Mouse (Mus musculus) cortical plate, adult 2 months (tissue): ENCODE measurements at regions not wholly inside any gene's neighbourhood (a gene's known extent, or its start where the extent isn't known, plus 50 kb on each side); places are given as distances from the start of the nearest gene placed in this dataset.

Experiments
- H3K27ac ChIP-seq: fragments of 200-500 bp; 2 replicates; pipeline ENCODE4 v1.5.1; 2012; ENCODE audit warnings: low read length, control low read depth, inconsistent platforms; ENCODE audit not compliant: insufficient read depth
- H3K4me1 ChIP-seq: fragments of 200-500 bp; 2 replicates; pipeline ENCODE4 v1.6.1; 2011; ENCODE audit warnings: low read length; ENCODE audit not compliant: control insufficient read depth, insufficient read depth
- H3K4me3 ChIP-seq: fragments of 200-500 bp; 2 replicates; pipeline ENCODE4 v1.5.1; 2011; ENCODE audit warnings: mild to moderate bottlenecking, low read length, control low read depth; ENCODE audit not compliant: insufficient read depth
- CTCF ChIP-seq: fragments of 200-500 bp; IDR thresholded peaks from 2 replicates; pipeline ENCODE4 v1.5.1; 2011; ENCODE audit warnings: mild to moderate bottlenecking, control low read depth, low read length; ENCODE audit not compliant: insufficient read depth; ENCODE audit errors: extremely low read depth
- POLR2A ChIP-seq: fragments of 200-500 bp; IDR thresholded peaks from 2 replicates; pipeline ENCODE4 v1.6.1; 2011; ENCODE audit warnings: mild to moderate bottlenecking, low read length, control low read depth; ENCODE audit not compliant: insufficient read depth; ENCODE audit errors: extremely low read depth

DNA sequence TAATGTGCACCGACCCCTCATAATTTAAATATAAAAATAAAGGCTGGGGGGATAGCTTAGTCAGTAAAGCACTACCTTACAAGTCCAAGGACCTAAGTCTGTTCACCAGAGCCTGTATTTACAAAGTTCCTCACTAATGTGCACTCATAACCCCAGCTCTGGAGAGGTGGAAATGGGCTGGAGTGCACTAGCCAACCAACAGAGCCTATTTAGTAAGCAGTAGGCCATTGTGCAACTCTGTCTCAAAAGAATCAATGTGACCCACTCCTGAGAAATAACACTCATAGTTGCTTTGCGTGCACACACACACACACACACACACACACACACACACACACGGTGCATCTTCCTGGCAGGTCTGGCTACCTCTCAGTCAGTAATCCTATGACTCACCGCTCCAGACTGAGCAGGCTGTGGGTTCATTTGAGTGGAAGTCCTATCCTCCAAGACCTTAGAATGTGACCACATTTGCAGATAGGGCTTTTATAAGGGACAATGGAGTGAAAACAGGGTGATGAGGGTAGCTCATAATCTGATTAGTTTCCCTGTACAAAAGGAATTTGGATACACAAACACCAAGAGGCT is 256.9 kb downstream of the Bcor start:
- no peak overlapping the region for H3K27ac ChIP-seq
- no peaks in the 10 kb centered on the region for H3K4me1 ChIP-seq
- H3K4me3 ChIP-seq = no peak overlapping the region
- TF ChIP-seq POLR2A = no peak
- no peak for TF ChIP-seq CTCF

DNA sequence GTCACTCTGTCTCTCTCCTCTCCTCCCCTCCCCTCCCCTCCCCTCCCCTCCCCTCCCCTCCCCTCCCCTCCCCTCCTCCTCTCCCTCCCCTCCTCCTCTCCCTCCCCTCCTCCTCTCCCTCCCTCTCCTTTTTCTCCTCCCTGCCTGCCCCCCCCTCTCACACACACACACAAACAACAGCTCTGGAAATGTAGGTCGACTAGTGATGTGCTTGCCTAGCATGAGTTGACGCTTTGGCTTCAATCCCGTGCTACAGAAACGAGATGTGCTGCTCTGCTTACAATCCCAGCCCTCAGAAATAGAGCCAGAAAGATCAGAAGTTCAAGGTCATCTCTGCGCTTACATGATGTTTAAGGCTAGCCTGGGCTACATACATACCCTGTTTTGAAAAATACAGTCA is 254.9 kb downstream of the Bcor start:
- Histone ChIP-seq H3K27ac (no peak overlapping the region), H3K4me1 (no peaks in the 10 kb centered on the region), H3K4me3 (no peak overlapping the region)
- TF ChIP-seq CTCF (no peak), POLR2A (no peak)

DNA sequence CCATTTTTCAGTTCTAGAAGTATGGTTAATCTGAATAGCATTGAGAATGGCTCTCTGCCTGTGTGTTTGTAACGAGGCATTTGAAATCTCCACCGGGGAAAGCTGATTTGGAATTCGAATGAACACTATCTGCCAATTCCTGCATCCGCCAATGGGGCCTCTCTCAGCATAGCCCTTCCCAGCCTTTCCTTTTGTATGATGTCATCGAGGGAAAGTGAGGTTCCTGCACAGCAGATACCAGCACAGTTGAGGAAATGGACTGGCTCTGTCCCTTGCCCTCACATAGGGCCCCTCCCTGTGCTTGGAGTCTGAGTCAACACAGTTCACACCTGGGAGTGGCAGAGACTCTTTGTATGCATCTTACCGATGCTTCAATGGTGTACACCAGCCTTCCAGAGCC is 253.0 kb downstream of the Bcor start:
- TF ChIP-seq CTCF (no peak), POLR2A (no peak)
- Histone ChIP-seq H3K4me3 (no peak overlapping the region), H3K4me1 (no peaks in the 10 kb centered on the region), H3K27ac (no peak overlapping the region)

DNA sequence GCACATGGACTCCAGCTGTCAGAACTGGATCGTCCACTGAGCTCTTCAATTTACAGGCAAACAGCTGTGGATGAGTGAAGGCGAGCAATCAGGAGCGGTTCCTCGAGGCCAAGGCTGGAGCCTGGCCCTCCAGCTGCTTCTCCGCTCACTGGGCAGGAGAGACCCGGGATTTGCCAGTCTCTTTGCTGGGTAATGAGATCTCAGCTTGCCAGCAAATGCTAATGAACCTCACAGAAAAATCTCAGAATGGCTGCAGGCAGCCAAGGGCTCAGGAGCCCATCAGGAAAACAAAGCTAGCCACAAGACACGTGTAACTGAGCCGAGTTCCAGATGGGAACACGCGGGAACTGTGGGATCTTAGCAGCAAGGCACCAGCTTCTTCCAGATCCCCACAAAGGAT is 244.2 kb downstream of the Bcor start:
- TF ChIP-seq POLR2A = no peak
- TF ChIP-seq CTCF = no peak
- Histone ChIP-seq H3K27ac (no peak overlapping the region), H3K4me1 (no peaks in the 10 kb centered on the region; the same call in 1 of the 2 replicates), H3K4me3 (no peak overlapping the region)

DNA sequence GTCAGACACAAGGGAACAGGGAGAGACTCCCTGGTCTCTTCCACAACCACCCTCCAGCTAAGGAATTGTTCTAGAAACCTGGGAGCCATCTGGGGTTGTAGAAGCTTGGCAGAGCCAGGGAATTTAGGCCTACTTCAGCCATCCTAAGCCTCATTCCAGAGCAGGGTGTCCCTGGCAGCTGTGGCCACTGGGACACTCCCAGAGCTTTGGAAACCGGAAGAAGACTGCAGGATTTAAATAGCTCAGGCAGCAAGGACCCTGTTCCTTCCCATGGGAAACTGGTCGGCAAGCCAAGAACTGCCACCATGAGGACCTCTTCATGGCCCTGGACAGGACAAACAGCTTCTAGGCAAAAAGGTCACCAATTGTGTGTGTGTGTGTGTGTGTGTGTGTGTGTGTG is 239.9 kb downstream of the Bcor start:
- Histone ChIP-seq H3K4me3 (no peak overlapping the region), H3K4me1 (no peaks in the 10 kb centered on the region; the same call in 1 of the 2 replicates), H3K27ac (no peak overlapping the region)
- no peak for TF ChIP-seq POLR2A
- TF ChIP-seq CTCF = no peak

- no peaks in the 10 kb centered on the region; the same call in 1 of the 2 replicates for H3K4me1 ChIP-seq
- no peak overlapping the region for H3K4me3 ChIP-seq
- no peak overlapping the region for H3K27ac ChIP-seq
- TF ChIP-seq CTCF (no peak), POLR2A (no peak)
Observed at GRCm38 (mm10) chrX:11924639-11925302, 235.4 kb downstream of the Bcor start.

- no peak overlapping the region for H3K4me3 ChIP-seq
- H3K4me1 ChIP-seq = no peaks in the 10 kb centered on the region
- TF ChIP-seq POLR2A (no peak), CTCF (no peak)
- no peak overlapping the region for H3K27ac ChIP-seq
Observed at GRCm38 (mm10) chrX:11926868-11927535, 233.2 kb downstream of the Bcor start.

- Histone ChIP-seq H3K4me1 (no peaks in the 10 kb centered on the region), H3K4me3 (no peak overlapping the region), H3K27ac (no peak overlapping the region)
- TF ChIP-seq CTCF (no peak), POLR2A (no peak)
Observed at GRCm38 (mm10) chrX:11929448-11929847, 230.7 kb downstream of the Bcor start.

DNA sequence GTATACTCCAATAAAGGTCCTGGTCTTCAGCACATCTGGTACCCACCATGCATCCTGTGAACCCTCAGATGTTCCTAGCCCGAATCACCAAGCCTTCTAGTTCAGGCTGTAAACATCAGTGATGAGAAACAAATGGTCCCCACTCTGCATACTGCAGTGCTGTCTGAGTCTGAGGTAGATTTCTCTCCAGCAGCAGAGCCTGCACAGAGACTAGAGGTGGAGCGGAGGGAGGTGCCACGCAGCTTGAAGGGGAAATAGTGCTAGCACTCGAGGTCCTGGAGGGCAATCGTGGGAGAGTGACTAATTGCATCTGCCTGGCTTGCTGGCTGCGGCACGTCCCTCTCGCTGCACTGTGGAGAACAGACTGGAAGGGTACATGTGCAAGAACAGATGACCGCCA is 228.7 kb downstream of the Bcor start:
- H3K27ac ChIP-seq = no peak overlapping the region
- TF ChIP-seq POLR2A (no peak), CTCF (no peak)
- H3K4me1 ChIP-seq = no peaks in the 10 kb centered on the region
- H3K4me3 ChIP-seq = no peak overlapping the region

DNA sequence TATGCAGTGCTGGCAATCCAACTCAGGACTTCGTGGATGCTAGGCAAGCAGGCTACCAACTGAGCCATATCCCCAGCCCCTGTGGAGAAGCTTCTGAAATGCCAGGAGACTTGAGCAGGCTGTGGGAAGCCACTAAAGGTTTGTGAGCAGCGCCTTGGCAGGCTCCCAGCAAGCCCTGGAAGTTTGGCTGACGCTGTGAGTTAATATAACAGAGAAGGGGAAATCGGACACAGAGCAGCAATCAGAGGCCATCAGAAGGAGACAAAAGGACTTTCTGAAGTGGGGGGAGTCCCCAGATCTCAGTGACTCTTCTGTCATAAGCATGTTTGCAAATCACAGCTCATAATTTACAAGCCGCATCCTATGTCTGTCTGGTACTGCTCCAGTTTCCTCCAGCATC is 224.8 kb downstream of the Bcor start:
- Histone ChIP-seq H3K27ac (no peak overlapping the region), H3K4me3 (no peak overlapping the region), H3K4me1 (no peaks in the 10 kb centered on the region)
- TF ChIP-seq POLR2A (no peak), CTCF (no peak)
